In the genomic region with DNA sequence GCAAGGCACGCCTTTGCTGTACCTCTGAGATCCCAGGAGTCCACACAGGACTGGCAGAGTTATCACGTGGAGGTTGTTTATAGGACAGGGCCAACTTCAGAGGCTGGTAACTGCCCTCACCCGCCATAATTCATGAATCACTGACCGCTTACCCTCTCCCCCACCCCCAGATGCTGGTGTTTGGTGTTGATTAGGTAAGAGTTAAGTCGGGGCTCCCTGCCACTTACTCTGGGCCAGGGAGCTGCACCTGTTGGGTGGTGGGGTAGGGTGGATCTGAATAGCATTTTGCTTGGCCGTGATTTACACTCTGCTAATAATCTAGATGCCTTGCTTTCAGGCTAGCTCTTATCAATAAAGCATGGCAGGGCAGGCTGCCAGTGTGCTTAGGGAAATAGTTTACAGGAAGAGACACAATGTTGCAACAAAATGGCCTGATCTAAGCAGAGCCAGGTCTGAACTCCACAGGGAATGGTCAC, we compare ENCODE assay signal across 10 mouse cellular contexts. TPM values are rescaled to one million over a fixed set of nuclear protein-coding genes. Genes with fewer than 3 reads are reported as not detected.
A peak's percentile ranks its signal among the peaks of the same experiment; 100 is the strongest.
DNase-seq lines count a peak whose midpoint lies in the region; ATAC-seq and TF ChIP-seq lines count a peak whose summit lies in the region.
"Had no signal": no experiment of that assay in that cellular context is flagged by ENCODE, and none has a peak within 500 bp of the region (broad histone marks: within the 10 kb centered on the region; RNA-seq: fewer than 3 reads in every experiment).

No protein-coding gene starts in this region.

- no peaks in the 10 kb centered on the region for H3K36me3 ChIP-seq in forebrain, embryonic 12.5 days (replicated peaks)
- no peaks in the 10 kb centered on the region for H3K36me3 ChIP-seq in forebrain, embryonic 14.5 days (ENCODE audit: control insufficient read depth, insufficient read depth, low read length)
- no peaks in the 10 kb centered on the region for H3K36me3 ChIP-seq in midbrain, embryonic 13.5 days
- no peaks in the 10 kb centered on the region for H3K36me3 ChIP-seq in midbrain, postnatal 0 days (ENCODE audit: insufficient read depth, low read length)
- H3K36me3 ChIP-seq in stomach, embryonic 15.5 days, result no peaks in the 10 kb centered on the region

- H3K27ac ChIP-seq in forebrain, embryonic 12.5 days, result 0 out of 2 replicates have a peak overlapping the region, but pooled peaks have one; percentile 8
- no peak overlapping the region for H3K27ac ChIP-seq in forebrain, embryonic 14.5 days (ENCODE audit: low read depth, low read length)
- no peak overlapping the region for H3K27ac ChIP-seq in midbrain, embryonic 13.5 days
- no peak overlapping the region for H3K27ac ChIP-seq in midbrain, postnatal 0 days (ENCODE audit: low read depth, low read length)
- no peak overlapping the region for H3K27ac ChIP-seq in stomach, embryonic 15.5 days
- H3K27ac ChIP-seq: left cerebral cortex, adult 2 months had no signal

- H3K4me3 ChIP-seq in forebrain, embryonic 12.5 days (replicated peaks), result no peak overlapping the region
- no peak overlapping the region for H3K4me3 ChIP-seq in forebrain, embryonic 14.5 days (ENCODE audit: low read depth, low read length)
- H3K4me3 ChIP-seq in midbrain, embryonic 13.5 days (replicated peaks), result no peak overlapping the region
- no peak overlapping the region for H3K4me3 ChIP-seq in midbrain, postnatal 0 days (ENCODE audit: low read depth, low read length)
- H3K4me3 ChIP-seq in stomach, embryonic 15.5 days (replicated peaks), result no peak overlapping the region
- H3K4me3 ChIP-seq: left cerebral cortex, adult 2 months had no signal

- no peaks in the 10 kb centered on the region for H3K9me3 ChIP-seq in forebrain, embryonic 12.5 days
- H3K9me3 ChIP-seq in forebrain, embryonic 14.5 days (replicated peaks; ENCODE audit: control insufficient read depth, low read length), result 0 out of 2 replicates have a peak, but pooled peaks cover 6% of the 10 kb centered on the region
- H3K9me3 ChIP-seq in midbrain, embryonic 13.5 days, result 0 out of 2 replicates have a peak, but pooled peaks cover 2% of the 10 kb centered on the region
- H3K9me3 ChIP-seq in midbrain, postnatal 0 days (ENCODE audit: low read length), result no peaks in the 10 kb centered on the region
- no peaks in the 10 kb centered on the region for H3K9me3 ChIP-seq in stomach, embryonic 15.5 days

- peaks cover 34% of the 10 kb centered on the region for H3K4me1 ChIP-seq in forebrain, embryonic 12.5 days
- H3K4me1 ChIP-seq in forebrain, embryonic 14.5 days (ENCODE audit: control insufficient read depth, insufficient read depth, low read length), result peaks cover 8% of the 10 kb centered on the region; the same call in 1 of the 2 replicates
- peaks cover 36% of the 10 kb centered on the region for H3K4me1 ChIP-seq in midbrain, embryonic 13.5 days (replicated peaks)
- peaks cover 7% of the 10 kb centered on the region; the same call in 1 of the 2 replicates for H3K4me1 ChIP-seq in midbrain, postnatal 0 days (ENCODE audit: insufficient read depth, low read length)
- 0 out of 2 replicates have a peak, but pooled peaks cover 4% of the 10 kb centered on the region for H3K4me1 ChIP-seq in stomach, embryonic 15.5 days

- H3K9ac ChIP-seq in forebrain, embryonic 12.5 days, result no peak overlapping the region
- no peak overlapping the region for H3K9ac ChIP-seq in forebrain, embryonic 14.5 days (ENCODE audit: low read length)
- peak overlapping the region; percentile 10; the same call in 1 of the 2 replicates for H3K9ac ChIP-seq in midbrain, embryonic 13.5 days (replicated peaks)
- H3K9ac ChIP-seq in midbrain, postnatal 0 days (replicated peaks; ENCODE audit: low read length, poor library complexity, severe bottlenecking), result no peak overlapping the region
- H3K9ac ChIP-seq in stomach, embryonic 15.5 days, result no peak overlapping the region

- H3K27me3 ChIP-seq in forebrain, embryonic 12.5 days, result no peaks in the 10 kb centered on the region
- no peaks in the 10 kb centered on the region for H3K27me3 ChIP-seq in forebrain, embryonic 14.5 days (replicated peaks; ENCODE audit: control insufficient read depth, insufficient read depth, low read length)
- H3K27me3 ChIP-seq in midbrain, embryonic 13.5 days, result no peaks in the 10 kb centered on the region
- no peaks in the 10 kb centered on the region for H3K27me3 ChIP-seq in midbrain, postnatal 0 days (ENCODE audit: insufficient read depth, low read length)
- H3K27me3 ChIP-seq in stomach, embryonic 15.5 days (replicated peaks), result no peaks in the 10 kb centered on the region

- intact Hi-C loops in heart, postnatal 14 days (cut with DNase I), result no loop called here
- intact Hi-C loops in left cerebral cortex, postnatal 10 days (cut with DNase I), result no loop called here

- WGBS in forebrain, embryonic 12.5 days, result 37% methylated on average over 6 of the region's 6 CpGs
- WGBS in forebrain, embryonic 14.5 days, result 31% methylated on average over 6 of the region's 6 CpGs
- WGBS in midbrain, embryonic 13.5 days, result 47% methylated on average over 6 of the region's 6 CpGs
- WGBS in midbrain, postnatal 0 days, result 47% methylated on average over 6 of the region's 6 CpGs
- WGBS in stomach, embryonic 15.5 days, result 37% methylated on average over 6 of the region's 6 CpGs

- no peak for ATAC-seq in forebrain, embryonic 12.5 days (ENCODE audit: low FRiP score)
- no peak for ATAC-seq in forebrain, embryonic 14.5 days
- ATAC-seq in midbrain, embryonic 13.5 days, result peak; percentile 25; the same call in 1 of the 2 replicates
- no peak for ATAC-seq in midbrain, postnatal 0 days (ENCODE audit: low FRiP score)
- ATAC-seq in stomach, embryonic 15.5 days (ENCODE audit: insufficient read depth, low FRiP score, low read depth), result peak; percentile 47; the same call in 1 of the 2 replicates

- DNase-seq in forebrain, embryonic 14.5 days (ENCODE audit: low spot score), result no peak
- DNase-seq in midbrain, postnatal 0 days (ENCODE audit: low spot score), result no peak
- peak; percentile 49 to 51 for DNase-seq in heart, postnatal 14 days
- DNase-seq in left cerebral cortex, adult 9 months (ENCODE audit: low spot score in 2 of 2), result no peak
- DNase-seq in left cerebral cortex, postnatal 10 days (ENCODE audit: extremely low spot score in 1 of 2, low spot score in 2 of 2), result no peak
- DNase-seq: cerebellum, postnatal 14 days had no signal

- no peak overlapping the region for H3K4me2 ChIP-seq in forebrain, embryonic 12.5 days
- H3K4me2 ChIP-seq in forebrain, embryonic 14.5 days (ENCODE audit: low read length), result no peak overlapping the region
- no peak overlapping the region for H3K4me2 ChIP-seq in midbrain, embryonic 13.5 days (replicated peaks)
- H3K4me2 ChIP-seq in midbrain, postnatal 0 days (ENCODE audit: low read depth, low read length, poor library complexity, severe bottlenecking), result no peak overlapping the region
- H3K4me2 ChIP-seq in stomach, embryonic 15.5 days, result no peak overlapping the region

- no peak for TF ChIP-seq CTCF in midbrain, postnatal 0 days (IDR thresholded peaks at IDR 0.05)

RNA-seq across cellular contexts. Expression of a gene that starts 25.2 kb away (rescaled TPM):
- polyA plus RNA-seq in forebrain, embryonic 12.5 days (2016; fragmentation: Nextera tagmentation; extraction: Ambion mirVana), result 40.3 and 44.9 TPM in 2 replicates
- polyA plus RNA-seq in forebrain, embryonic 14.5 days (2014; fragmentation: Nextera tagmentation; extraction: Ambion mirVana), result 27.1 and 33.0 TPM in 2 replicates
- 41.0 and 45.4 TPM in 2 replicates for polyA plus RNA-seq in midbrain, embryonic 13.5 days (2015; fragmentation: Nextera tagmentation; extraction: Ambion mirVana)
- 84.9 and 98.2 TPM in 2 replicates for total RNA-seq in midbrain, postnatal 0 days (2014; rRNA removed)
- 25.4 and 25.7 TPM in 2 replicates for polyA plus RNA-seq in midbrain, postnatal 0 days (2015; fragmentation: Nextera tagmentation; extraction: Ambion mirVana)
- 10 to 100 TPM; 71.4 to 72.3 TPM for total RNA-seq in heart, postnatal 14 days (2021)
- 22.9 and 24.1 TPM in 2 replicates for polyA plus RNA-seq in stomach, embryonic 15.5 days (2015; fragmentation: Nextera tagmentation; extraction: Ambion mirVana)
- 100 to 1,000 TPM; 134 to 135 TPM for total RNA-seq in left cerebral cortex, postnatal 10 days (2021)

Comparison
In these comparisons a context has a peak if more than half of its experiments do, and no peak if none do; other contexts are left out.
1. ATAC-seq: peak in midbrain, embryonic 13.5 days (single experiment) and stomach, embryonic 15.5 days (single experiment); none in forebrain, embryonic 12.5 days (single experiment), forebrain, embryonic 14.5 days (single experiment) and midbrain, postnatal 0 days (single experiment).
2. DNase-seq: peak in heart, postnatal 14 days (2 of 2); none in forebrain, embryonic 14.5 days (single experiment), midbrain, postnatal 0 days (single experiment), left cerebral cortex, adult 9 months (0 of 2) and left cerebral cortex, postnatal 10 days (0 of 2).